Mouse (Mus musculus) limb, embryonic 10.5 days (tissue): ENCODE data around the gene Prl3d1. TPM values are rescaled to one million over a fixed set of nuclear protein-coding genes. Genes with fewer than 3 reads are reported as not detected.
"Not testable (repeated sequence)": the region's sequence is repeated elsewhere in the genome, so short reads cannot be mapped to it uniquely, and the experiment has no call there.

Experiments used
- DNase-seq: peaks from one replicate; pipeline ENCODE4 v3.0.0-alpha.2; 2017; ENCODE audit warnings: low spot score
- H3K27ac ChIP-seq: fragments of 300-500 bp; sonication (generic); 2 replicates; pipeline ENCODE4 v1.5.1; 2016; ENCODE audit warnings: mild to moderate bottlenecking
- H3K27me3 ChIP-seq: fragments of 300-500 bp; sonication (generic); 2 replicates; pipeline ENCODE4 v1.6.1; 2016; ENCODE audit warnings: low read depth, mild to moderate bottlenecking; ENCODE audit not compliant: poor library complexity, severe bottlenecking
- H3K36me3 ChIP-seq: fragments of 300-500 bp; sonication (generic); 2 replicates; pipeline ENCODE4 v1.6.1; 2016; ENCODE audit warnings: mild to moderate bottlenecking, moderate library complexity
- H3K4me1 ChIP-seq: fragments of 300-500 bp; sonication (generic); 2 replicates; pipeline ENCODE4 v1.6.1; 2016
- H3K4me3 ChIP-seq: fragments of 300-500 bp; sonication (generic); 2 replicates; pipeline ENCODE4 v1.5.1; 2016; ENCODE audit warnings: mild to moderate bottlenecking, moderate library complexity
- H3K9me3 ChIP-seq: fragments of 300-500 bp; sonication (generic); replicated peaks from 2 replicates; pipeline ENCODE4 v1.6.1; 2016; ENCODE audit warnings: mild to moderate bottlenecking
- WGBS: fragments of 180-500 bp; shearing (Covaris S2); methylation state at CpG from one replicate; pipeline ENCODE4 v1.1.7; 2016; 5-methylcytosine and 5-hydroxymethylcytosine counted together
- polyA plus RNA-seq: library from polyadenylated mRNA; unstranded; fragments of >200 nt; fragmentation: Nextera tagmentation; extraction: Ambion mirVana; gene quantifications from 2 replicates; pipeline ENCODE4 v1.2.1, GENCODE M21; 2016

Gene Prl3d1
- polyA plus RNA-seq, result not detected in 2 replicates

DNA sequence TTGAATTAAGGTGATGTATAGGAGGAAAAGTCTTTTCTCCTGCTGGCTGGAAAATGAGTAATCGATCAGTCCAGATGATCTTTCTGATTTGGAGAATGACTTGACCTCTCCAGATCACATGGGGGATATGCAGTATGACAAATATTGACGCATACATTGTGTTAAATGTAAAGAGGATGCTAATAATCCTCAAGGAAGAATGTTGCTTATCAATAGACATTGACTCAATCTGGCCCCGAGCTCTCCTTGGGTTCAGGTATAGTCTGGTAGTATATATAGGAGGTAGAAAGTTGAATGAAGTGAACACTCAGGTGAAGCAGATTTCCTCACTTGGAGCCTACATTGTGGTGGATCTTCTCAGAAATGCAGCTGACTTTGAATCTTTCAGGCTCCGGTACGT lies at the start of gene Prl3d1:
Prl3d1 (plus strand) TSS at position 301 of the 400 bp plus-strand sequence.
- H3K27ac ChIP-seq, result not testable (repeated sequence)
- WGBS, result 90% methylated on average over 5 of the region's 5 CpGs

DNA sequence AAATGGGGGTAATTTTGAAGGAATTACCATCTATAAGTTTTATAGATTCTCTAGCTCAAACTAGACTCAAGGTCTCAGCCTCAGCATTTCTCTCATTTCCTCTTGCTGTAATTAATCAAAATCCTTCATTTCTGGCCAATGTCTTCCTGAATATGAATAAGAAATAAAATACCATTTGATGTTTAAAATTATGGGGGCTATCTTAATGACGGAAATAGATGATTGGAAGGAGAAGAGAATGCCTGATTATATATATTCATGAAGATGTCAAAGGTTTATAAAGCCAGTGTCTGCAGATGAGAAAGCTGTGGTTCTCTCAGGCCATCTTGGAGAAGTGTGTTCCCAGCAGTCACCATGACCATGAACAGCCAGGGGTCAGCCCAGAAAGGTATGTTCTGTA lies 36.7 kb upstream of the Prl3d1 start, which contains the start of gene Prl:
Prl (plus strand) TSS at position 301 of the 400 bp plus-strand sequence.
- no peak for DNase-seq
- no peaks in the 10 kb centered on the region for H3K9me3 ChIP-seq
- WGBS, result 90% methylated on average over 1 of the region's 1 CpGs
- no peak within 1 kb of the TSS for H3K4me3 ChIP-seq
- H3K36me3 ChIP-seq, result no peaks in the 10 kb centered on the region
- H3K27ac ChIP-seq, result no peak within 1 kb of the TSS
- no peaks in the 10 kb centered on the region for H3K4me1 ChIP-seq
- H3K27me3 ChIP-seq, result no peaks in the 10 kb centered on the region

More for the DNA sequence above, at the start of gene Prl3d1:
- not testable (repeated sequence) for H3K4me1 ChIP-seq, H3K9me3 ChIP-seq, H3K4me3 ChIP-seq, H3K36me3 ChIP-seq, DNase-seq, H3K27me3 ChIP-seq

DNA sequence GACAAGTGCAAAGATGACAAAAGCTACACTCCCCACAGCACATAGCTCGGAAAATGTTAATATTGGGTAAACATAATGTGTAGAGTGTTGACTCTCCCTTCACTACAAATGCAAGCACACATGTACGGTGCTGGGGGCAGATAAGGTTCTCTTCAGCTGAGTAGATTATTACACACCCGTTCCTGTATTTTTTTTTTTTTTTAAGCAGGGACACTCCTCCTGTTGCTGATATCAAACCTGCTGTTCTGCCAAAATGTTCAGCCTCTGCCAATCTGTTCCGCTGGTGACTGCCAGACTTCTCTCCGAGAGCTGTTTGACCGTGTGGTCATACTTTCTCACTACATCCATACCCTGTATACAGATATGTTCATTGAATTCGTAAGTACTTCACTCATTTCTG lies 34.8 kb upstream of the Prl3d1 start:
- DNase-seq, result no peak
- H3K4me3 ChIP-seq, result no peak overlapping the region
- H3K36me3 ChIP-seq, result no peaks in the 10 kb centered on the region
- H3K27ac ChIP-seq, result no peak overlapping the region
- no peaks in the 10 kb centered on the region for H3K4me1 ChIP-seq
- WGBS, result 93% methylated on average over 7 of the region's 7 CpGs
- H3K27me3 ChIP-seq, result no peaks in the 10 kb centered on the region
- H3K9me3 ChIP-seq, result no peaks in the 10 kb centered on the region

DNA sequence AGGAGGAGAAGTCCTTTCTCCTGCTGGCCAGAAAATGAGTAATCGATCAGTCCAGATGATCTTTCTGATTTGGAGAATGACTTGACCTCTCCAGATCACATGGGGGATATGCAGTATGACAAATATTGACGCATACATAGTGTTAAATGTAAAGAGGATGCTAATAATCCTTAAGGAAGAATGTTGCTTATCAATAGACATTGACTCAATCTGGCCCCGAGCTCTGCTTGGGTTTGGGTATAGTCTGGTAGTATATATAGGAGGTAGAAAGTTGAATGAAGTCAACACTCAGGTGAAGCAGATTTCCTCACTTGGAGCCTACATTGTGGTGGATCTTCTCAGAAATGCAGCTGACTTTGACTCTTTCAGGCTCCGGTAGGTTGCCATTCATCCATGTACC lies 27.4 kb downstream of the Prl3d1 start, which contains the start of gene Prl3d2:
Prl3d2 (plus strand) TSS at position 301 of the 400 bp plus-strand sequence.
- H3K36me3 ChIP-seq, H3K9me3 ChIP-seq, H3K27me3 ChIP-seq, H3K4me3 ChIP-seq, DNase-seq, H3K4me1 ChIP-seq, H3K27ac ChIP-seq: not testable (repeated sequence)
- WGBS, result 93% methylated on average over 4 of the region's 4 CpGs

DNA sequence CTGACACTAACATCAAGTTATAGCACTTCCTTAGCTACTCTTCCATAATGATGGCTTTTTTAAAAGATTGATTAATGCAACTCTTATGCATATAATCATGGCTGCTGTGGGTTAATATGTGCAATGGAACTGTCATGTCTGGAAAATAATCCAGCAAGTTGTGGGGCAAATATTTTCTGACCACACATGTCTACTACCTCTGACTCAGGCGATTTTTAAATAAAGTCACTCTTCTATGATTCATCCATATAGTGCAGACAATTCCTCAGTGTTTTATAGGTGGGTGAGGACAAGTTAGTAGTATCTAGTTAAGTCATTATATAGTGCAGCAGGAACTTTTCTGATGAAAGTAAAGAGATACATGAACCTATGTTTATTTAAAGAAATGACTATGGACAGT lies 54.3 kb downstream of the Prl3d1 start:
- no peaks in the 10 kb centered on the region for H3K4me1 ChIP-seq
- 69% methylated on average over 1 of the region's 1 CpGs for WGBS
- H3K27ac ChIP-seq, result no peak overlapping the region
- H3K4me3 ChIP-seq, result no peak overlapping the region
- DNase-seq, result no peak
- no peaks in the 10 kb centered on the region for H3K27me3 ChIP-seq
- no peaks in the 10 kb centered on the region for H3K36me3 ChIP-seq
- H3K9me3 ChIP-seq, result no peaks in the 10 kb centered on the region

Other genes with a start within 250 kb of the Prl3d1 start
- not detected in 2 replicates for gene Prl, start 36.6 kb upstream of the Prl3d1 start, polyA plus RNA-seq
- gene Prl3d2, start 27.5 kb downstream of the Prl3d1 start, polyA plus RNA-seq, result not detected in 2 replicates
- not detected in 2 replicates for gene Prl3d3, start 62.6 kb downstream of the Prl3d1 start, polyA plus RNA-seq
- gene Prl3c1, start 102.5 kb downstream of the Prl3d1 start, polyA plus RNA-seq, result not detected in 2 replicates
- 0.99 and 1.2 TPM in 2 replicates for gene Prl3b1, start 147.7 kb downstream of the Prl3d1 start, polyA plus RNA-seq
- gene Prl3a1, start 165.2 kb downstream of the Prl3d1 start, polyA plus RNA-seq, result not detected in 2 replicates
- not detected in 2 replicates for gene Prl6a1, start 218.4 kb downstream of the Prl3d1 start, polyA plus RNA-seq